Mouse (Mus musculus) G1E (cell line): ENCODE results near the gene Cryba4. TPM values are rescaled to one million over a fixed set of nuclear protein-coding genes. Genes with fewer than 3 reads are reported as not detected.

ENCODE experiments used
- ATAC-seq: 2 replicates; pipeline ENCODE4 v1.8.0; 2016; ENCODE audit warnings: mild to moderate bottlenecking; ENCODE audit not compliant: insufficient number of reproducible peaks, poor library complexity, low FRiP score, severe bottlenecking; ENCODE audit errors: extremely low read depth
- DNase-seq: peaks from one replicate; pipeline ENCODE4 v3.0.0; 2012; ENCODE audit warnings: low spot score
- H3K27me3 ChIP-seq: 2 replicates; pipeline ENCODE4 v1.6.1; 2012; ENCODE audit warnings: mild to moderate bottlenecking, low read length, inconsistent platforms; ENCODE audit not compliant: insufficient read depth
- H3K36me3 ChIP-seq: replicated peaks from 2 replicates; pipeline ENCODE3; 2012; ENCODE audit warnings: mild to moderate bottlenecking, inconsistent platforms
- H3K4me1 ChIP-seq: 2 replicates; pipeline ENCODE4 v1.6.1; 2012; ENCODE audit warnings: low read depth, low read length, inconsistent platforms, mixed read lengths; ENCODE audit not compliant: insufficient read depth
- H3K4me3 ChIP-seq: 2 replicates; pipeline ENCODE4 v1.5.1; 2012; ENCODE audit warnings: low read depth, mild to moderate bottlenecking, inconsistent platforms, low read length, moderate library complexity, mixed read lengths
- H3K9me3 ChIP-seq: replicated peaks from 2 replicates; pipeline ENCODE4 v1.6.1; 2012; ENCODE audit warnings: inconsistent platforms
- CTCF ChIP-seq: IDR thresholded peaks from 2 replicates; pipeline ENCODE4 v1.5.1; 2012; ENCODE audit warnings: low read depth, low read length, inconsistent platforms, mixed read lengths
- GATA1 ChIP-seq: IDR thresholded peaks from 2 replicates; pipeline ENCODE4 v1.6.1; 2012; ENCODE audit warnings: borderline replicate concordance, low read length, inconsistent platforms, mixed read lengths
- GATA2 ChIP-seq: IDR thresholded peaks from 2 replicates; pipeline ENCODE4 v1.6.1; 2012; ENCODE audit warnings: low read depth, low read length, inconsistent platforms, borderline replicate concordance
- POLR2AphosphoS5 ChIP-seq: IDR thresholded peaks from 2 replicates; pipeline ENCODE4 v1.6.1; 2012; ENCODE audit warnings: low read depth, low read length, inconsistent platforms; ENCODE audit not compliant: insufficient replicate concordance
- TAL1 ChIP-seq: conservative IDR thresholded peaks from 2 replicates; pipeline ENCODE4 v1.6.1; 2012; ENCODE audit warnings: low read depth, low read length, inconsistent platforms, mixed read lengths
- polyA plus RNA-seq: library from polyadenylated mRNA; stranded (reverse); fragments of >175 nt; gene quantifications from 2 replicates; pipeline ENCODE4 v1.2.3, GENCODE M21; 2012
- total RNA-seq, 2 experiments: library from RNA; stranded (forward) in 1 of 2; stranded (reverse) in 1 of 2; fragments of 200-1000 nt in 1 of 2; fragments of >200 nt in 1 of 2; fragmentation: Nextera tagmentation in 1 of 2; gene quantifications; 2 replicates each; pipeline ENCODE4 v1.2.3; 2014 to 2017

The Cryba4 gene
- total and polyA plus RNA-seq, 3 experiments, result 0.43 to 0.98 TPM; not detected in 1

DNA sequence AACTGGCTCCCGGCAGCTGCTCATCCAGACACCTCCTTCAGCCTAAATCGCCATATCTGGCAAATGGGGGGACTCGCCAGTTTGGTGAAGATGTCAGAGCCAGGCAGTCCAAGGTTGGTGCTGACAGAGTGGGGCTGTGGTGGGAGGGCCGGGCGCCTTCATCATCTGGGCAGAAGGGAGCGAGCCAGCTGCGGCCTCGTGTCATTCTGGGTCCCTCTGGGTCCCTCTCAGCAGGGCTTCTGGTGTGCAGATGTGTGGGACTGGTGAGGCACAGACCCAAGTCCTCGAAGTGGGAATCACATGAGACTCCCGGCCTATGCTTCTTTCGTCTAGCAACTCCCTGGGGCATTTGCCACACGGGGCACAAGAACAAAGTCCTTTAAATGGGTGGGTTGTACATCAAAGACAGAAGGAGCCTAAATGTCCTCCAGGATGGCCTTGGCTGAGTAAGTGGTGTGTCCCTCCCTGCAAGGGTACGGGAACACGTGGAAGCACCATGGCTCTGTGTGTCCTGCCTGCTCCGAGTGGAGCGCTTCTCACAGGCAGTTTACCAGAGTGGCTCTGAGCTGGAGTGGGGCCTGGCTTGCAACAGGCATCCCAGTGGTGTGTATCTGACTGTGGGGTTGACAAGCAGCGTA, 40.1 kb upstream of the Cryba4 start:
- DNase-seq, result no peak
- Histone ChIP-seq H3K9me3 (no peaks in the 10 kb centered on the region), H3K36me3 (peaks cover 91% of the 10 kb centered on the region), H3K27me3 (no peaks in the 10 kb centered on the region), H3K4me3 (no peak overlapping the region), H3K4me1 (peaks cover 98% of the 10 kb centered on the region)
- no peak for ATAC-seq
- TF ChIP-seq POLR2AphosphoS5 (no peak), GATA1 (no peak), CTCF (no peak), TAL1 (no peak), GATA2 (no peak)

DNA sequence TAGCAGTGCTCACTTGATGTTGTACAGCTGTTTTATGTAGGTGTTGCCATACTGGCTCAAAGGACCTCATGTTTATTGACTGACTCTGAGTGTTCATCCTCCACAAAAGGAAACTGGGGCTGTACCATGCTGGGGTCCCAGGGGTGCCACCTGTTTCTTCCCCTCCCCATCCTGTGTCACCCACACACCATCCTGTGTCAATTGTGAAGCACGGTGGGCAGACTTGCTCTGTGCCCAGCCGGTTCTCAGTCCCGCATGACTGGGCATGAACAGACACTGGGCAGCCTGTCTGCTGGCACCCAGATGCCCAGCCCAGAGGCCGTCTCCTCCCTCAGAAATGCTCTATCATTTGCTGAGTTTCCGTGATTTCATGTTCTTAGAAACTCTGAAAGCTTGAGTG, 39.5 kb upstream of the Cryba4 start:
- Histone ChIP-seq H3K4me1 (peaks cover 98% of the 10 kb centered on the region), H3K36me3 (peaks cover 86% of the 10 kb centered on the region), H3K27me3 (no peaks in the 10 kb centered on the region), H3K4me3 (no peak overlapping the region), H3K9me3 (no peaks in the 10 kb centered on the region)
- ATAC-seq (no peak), DNase-seq (no peak)
- TF ChIP-seq POLR2AphosphoS5 (no peak), CTCF (no peak), GATA2 (no peak), TAL1 (no peak), GATA1 (no peak)

DNA sequence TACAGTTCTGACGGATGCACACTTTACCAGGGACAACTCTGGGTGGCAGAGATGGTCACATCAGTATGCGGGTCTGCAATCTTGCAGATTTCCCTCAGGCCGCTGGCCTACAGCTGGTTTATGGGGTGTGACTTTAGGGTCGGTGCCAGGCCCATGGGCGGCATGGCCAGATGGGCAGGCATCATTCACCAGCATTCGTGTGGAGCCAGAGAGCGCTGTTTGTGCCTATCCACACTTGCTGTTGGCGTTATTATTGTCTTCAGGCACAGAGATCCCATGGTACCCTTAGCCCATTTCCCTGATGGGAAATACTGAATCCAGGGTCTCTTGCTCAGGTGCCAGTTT, 38.2 kb upstream of the Cryba4 start:
- no peak for DNase-seq
- H3K4me1 ChIP-seq, result peaks cover 98% of the 10 kb centered on the region
- ATAC-seq, result no peak
- no peaks in the 10 kb centered on the region for H3K9me3 ChIP-seq
- TF ChIP-seq GATA2 (no peak), TAL1 (no peak), GATA1 (no peak), POLR2AphosphoS5 (no peak), CTCF (no peak)
- no peaks in the 10 kb centered on the region for H3K27me3 ChIP-seq
- no peak overlapping the region for H3K4me3 ChIP-seq
- H3K36me3 ChIP-seq, result peaks cover 83% of the 10 kb centered on the region

DNA sequence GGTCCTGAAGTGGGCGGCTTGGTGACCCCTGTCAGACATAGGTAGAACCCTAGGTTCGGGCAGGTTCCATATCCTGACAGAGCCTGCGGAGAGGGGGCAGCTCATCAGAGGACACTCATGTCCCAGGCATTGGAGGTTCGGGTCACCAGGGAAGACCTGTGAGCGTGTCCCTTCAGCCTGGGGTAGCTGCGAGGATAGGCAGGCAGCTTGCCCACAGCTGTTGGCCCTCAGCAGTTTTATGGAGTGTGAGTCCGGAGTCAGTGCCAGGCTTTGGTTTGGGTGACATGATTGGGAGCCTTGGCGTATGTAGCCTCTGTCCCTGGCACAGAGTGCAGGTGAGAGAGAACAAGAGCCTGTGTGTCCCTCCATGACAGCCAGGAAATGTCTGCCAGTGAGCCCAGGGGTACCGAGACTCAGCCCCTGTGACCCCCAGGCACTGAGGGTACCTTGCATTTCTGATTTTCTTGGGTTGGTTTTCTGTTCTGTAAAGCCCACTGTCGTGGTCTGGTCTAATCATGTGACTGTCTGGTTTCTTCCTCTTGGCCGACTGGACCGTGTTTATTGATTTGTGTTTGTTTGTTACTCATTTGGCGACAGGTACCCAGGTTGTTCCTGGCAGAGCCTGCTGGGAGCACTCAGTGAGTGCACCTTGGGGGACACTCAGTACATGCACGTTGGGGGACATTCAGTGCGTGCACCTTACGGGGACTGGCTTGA, 37.7 kb upstream of the Cryba4 start:
- Histone ChIP-seq H3K36me3 (peaks cover 83% of the 10 kb centered on the region), H3K27me3 (no peaks in the 10 kb centered on the region), H3K4me3 (no peak overlapping the region), H3K4me1 (peaks cover 98% of the 10 kb centered on the region), H3K9me3 (no peaks in the 10 kb centered on the region)
- TF ChIP-seq CTCF, result no peak
- TF ChIP-seq POLR2AphosphoS5, result no peak
- no peak for TF ChIP-seq GATA1
- no peak for TF ChIP-seq TAL1
- TF ChIP-seq GATA2, result no peak
- DNase-seq, result no peak
- ATAC-seq, result no peak

DNA sequence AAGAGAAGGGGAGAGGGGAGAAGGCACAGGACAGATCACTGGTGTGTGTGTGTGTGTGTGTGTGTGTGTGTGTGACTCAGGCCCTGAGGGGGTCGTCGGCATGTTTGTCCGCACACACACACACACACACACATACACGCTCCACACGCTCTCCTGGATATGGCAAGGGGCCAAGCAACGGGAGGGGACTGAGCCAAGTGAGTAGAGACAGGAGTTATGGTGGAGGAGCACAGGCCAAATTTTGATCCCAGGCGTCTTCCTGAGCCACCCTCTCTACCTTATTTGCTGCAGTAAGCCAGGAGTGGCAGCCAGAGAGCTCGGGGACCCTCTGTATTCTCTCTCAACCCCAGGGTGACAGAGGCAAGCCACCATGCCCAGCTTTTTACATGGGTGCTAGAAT, 36.9 kb upstream of the Cryba4 start:
- TF ChIP-seq TAL1, result no peak
- DNase-seq (no peak), ATAC-seq (no peak)
- H3K4me1 ChIP-seq, result peaks cover 98% of the 10 kb centered on the region
- H3K27me3 ChIP-seq, result no peaks in the 10 kb centered on the region
- no peaks in the 10 kb centered on the region for H3K9me3 ChIP-seq
- peaks cover 83% of the 10 kb centered on the region for H3K36me3 ChIP-seq
- H3K4me3 ChIP-seq, result no peak overlapping the region; the same call in 1 of the 2 replicates

DNA sequence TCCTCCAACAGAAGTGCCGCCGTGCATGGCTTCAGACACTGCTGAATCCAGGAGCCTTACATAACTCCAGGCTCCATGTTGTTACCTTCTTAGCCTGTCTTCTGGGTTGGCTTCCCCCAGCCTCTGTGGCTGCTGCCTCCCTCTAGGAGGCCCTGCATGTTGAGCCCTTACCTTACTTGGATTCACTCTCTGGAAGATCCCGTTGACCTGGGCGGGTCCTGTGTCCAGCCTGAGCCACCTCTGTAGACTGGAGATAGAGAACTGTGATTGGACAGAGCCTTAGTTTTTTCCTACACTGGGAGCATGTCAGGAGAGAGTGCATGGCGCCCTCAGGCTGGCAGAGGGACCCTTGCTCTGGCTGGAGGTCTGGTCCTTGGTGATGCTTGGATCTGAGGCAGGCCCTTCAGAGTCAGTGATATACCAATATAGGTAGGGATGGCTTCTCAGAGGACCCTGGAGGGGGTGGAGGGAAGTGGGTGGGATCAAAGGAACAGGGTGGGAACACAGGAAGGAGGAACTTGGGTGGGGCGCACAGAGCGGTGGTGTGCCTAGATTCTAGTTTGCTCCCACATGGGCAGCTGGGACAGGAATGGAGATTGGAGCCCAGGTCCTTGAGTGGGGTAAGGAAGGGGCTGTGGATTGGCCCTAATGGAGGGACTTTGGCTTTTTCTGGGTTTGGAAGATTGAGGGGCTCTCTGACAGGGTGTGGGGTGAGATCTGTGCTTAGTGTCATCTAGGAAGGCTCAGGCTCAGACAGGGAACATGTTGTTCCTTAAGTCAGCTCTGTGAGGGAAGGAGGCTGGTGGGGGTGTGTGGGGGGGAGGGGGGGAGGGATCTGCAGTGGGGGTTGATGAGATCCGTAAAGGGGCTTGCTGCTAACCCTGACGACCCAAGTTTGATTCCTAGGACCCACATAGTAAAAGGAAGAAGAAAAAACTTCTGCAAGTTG, 36.1 kb upstream of the Cryba4 start:
- Histone ChIP-seq H3K9me3 (no peaks in the 10 kb centered on the region), H3K4me1 (peaks cover 98% of the 10 kb centered on the region), H3K4me3 (peak overlapping the region; percentile 43; the same call in 1 of the 2 replicates), H3K36me3 (peaks cover 86% of the 10 kb centered on the region), H3K27me3 (no peaks in the 10 kb centered on the region)
- DNase-seq (no peak), ATAC-seq (no peak)
- TF ChIP-seq GATA2 (no peak), CTCF (no peak), POLR2AphosphoS5 (no peak), TAL1 (no peak), GATA1 (no peak)
